Mouse (Mus musculus): ENCODE data around the gene Stac2.
A peak's percentile ranks its signal among the peaks of the same experiment; 100 is the strongest.

GRCm38 (mm10) chr11:98075195-98075808, 22.0 kb upstream of the Stac2 start:
- no peak for TF ChIP-seq GATA1 (IDR thresholded peaks at IDR 0.05; ENCODE audit: borderline replicate concordance, low read length)
- peak; percentile 77 for TF ChIP-seq CTCF (IDR thresholded peaks at IDR 0.05; ENCODE audit: low read depth, low read length)
